ENCODE assay signal across 9 mouse cellular contexts in genomic region chr13:109547006-109547587, GRCm38 (mm10).
DNase-seq lines count a peak whose midpoint lies in the region; ATAC-seq and TF ChIP-seq lines count a peak whose summit lies in the region.
"Had no signal": no experiment of that assay in that cellular context is flagged by ENCODE, and none has a peak within 500 bp of the region (broad histone marks: within the 10 kb centered on the region; RNA-seq: fewer than 3 reads in every experiment).

No protein-coding gene starts in this region.

- H3K36me3 ChIP-seq in hindbrain, embryonic 14.5 days (replicated peaks; ENCODE audit: control insufficient read depth, insufficient read depth) = no peaks in the 10 kb centered on the region
- H3K36me3 ChIP-seq in hindbrain, postnatal 0 days (ENCODE audit: insufficient read depth, low read length) = no peaks in the 10 kb centered on the region
- H3K36me3 ChIP-seq in midbrain, postnatal 0 days (ENCODE audit: insufficient read depth, low read length) = no peaks in the 10 kb centered on the region
- H3K36me3 ChIP-seq: heart, embryonic 15.5 days had no signal

- no peak for TF ChIP-seq POLR2A in bone marrow, adult 2 months (IDR thresholded peaks at IDR 0.05; ENCODE audit: borderline replicate concordance, control insufficient read depth, low read depth, low read length)

- no peak overlapping the region for H3K4me2 ChIP-seq in hindbrain, embryonic 14.5 days (replicated peaks)
- H3K4me2 ChIP-seq in hindbrain, postnatal 0 days (ENCODE audit: low read depth, low read length) = no peak overlapping the region
- H3K4me2 ChIP-seq in midbrain, postnatal 0 days (ENCODE audit: low read depth, low read length, poor library complexity, severe bottlenecking) = no peak overlapping the region
- H3K4me2 ChIP-seq: heart, embryonic 15.5 days had no signal

- no peak overlapping the region for H3K9ac ChIP-seq in hindbrain, embryonic 14.5 days
- no peak overlapping the region for H3K9ac ChIP-seq in hindbrain, postnatal 0 days (replicated peaks; ENCODE audit: low read length)
- no peak overlapping the region for H3K9ac ChIP-seq in midbrain, postnatal 0 days (replicated peaks; ENCODE audit: low read length, poor library complexity, severe bottlenecking)
- H3K9ac ChIP-seq: heart, embryonic 15.5 days had no signal

- H3K27ac ChIP-seq in hindbrain, embryonic 14.5 days = no peak overlapping the region
- H3K27ac ChIP-seq in hindbrain, postnatal 0 days = no peak overlapping the region
- H3K27ac ChIP-seq in bone marrow, adult 2 months (ENCODE audit: control insufficient read depth, insufficient read depth, low read depth, low read length, poor library complexity) = peak overlapping the region; percentile 6; the same call in 1 of the 2 replicates
- no peak overlapping the region for H3K27ac ChIP-seq in midbrain, postnatal 0 days (ENCODE audit: low read depth, low read length)
- H3K27ac ChIP-seq: heart, embryonic 15.5 days had no signal

- peak; percentile 22; the same call in 1 of the 2 replicates for ATAC-seq in hindbrain, embryonic 14.5 days (ENCODE audit: low FRiP score)
- ATAC-seq in hindbrain, postnatal 0 days = no peak
- ATAC-seq in midbrain, postnatal 0 days (ENCODE audit: low FRiP score) = no peak

- WGBS in hindbrain, embryonic 14.5 days = 83% methylated on average over 10 of the region's 10 CpGs
- 83% methylated on average over 10 of the region's 10 CpGs for WGBS in hindbrain, postnatal 0 days
- WGBS in bone marrow, adult 2 months = 38% methylated on average over 10 of the region's 10 CpGs
- WGBS in midbrain, postnatal 0 days = 86% methylated on average over 10 of the region's 10 CpGs

- H3K4me1 ChIP-seq in hindbrain, embryonic 14.5 days (replicated peaks; ENCODE audit: control insufficient read depth, insufficient read depth, low read length) = no peaks in the 10 kb centered on the region
- no peaks in the 10 kb centered on the region for H3K4me1 ChIP-seq in hindbrain, postnatal 0 days (ENCODE audit: insufficient read depth, low read length)
- no peaks in the 10 kb centered on the region; the same call in 1 of the 2 replicates for H3K4me1 ChIP-seq in bone marrow, adult 2 months (ENCODE audit: control insufficient read depth, insufficient read depth, low read length)
- no peaks in the 10 kb centered on the region for H3K4me1 ChIP-seq in midbrain, postnatal 0 days (ENCODE audit: insufficient read depth, low read length)
- H3K4me1 ChIP-seq: heart, embryonic 15.5 days had no signal

- no peaks in the 10 kb centered on the region for H3K27me3 ChIP-seq in hindbrain, embryonic 14.5 days (ENCODE audit: control insufficient read depth, insufficient read depth, low read length)
- H3K27me3 ChIP-seq in hindbrain, postnatal 0 days (ENCODE audit: insufficient read depth, low read length) = no peaks in the 10 kb centered on the region
- H3K27me3 ChIP-seq in midbrain, postnatal 0 days (ENCODE audit: insufficient read depth, low read length) = no peaks in the 10 kb centered on the region
- H3K27me3 ChIP-seq: heart, embryonic 15.5 days had no signal

- H3K4me3 ChIP-seq in hindbrain, embryonic 14.5 days (replicated peaks; ENCODE audit: low read length) = no peak overlapping the region
- no peak overlapping the region for H3K4me3 ChIP-seq in hindbrain, postnatal 0 days (ENCODE audit: low read length)
- H3K4me3 ChIP-seq in bone marrow, adult 2 months (replicated peaks; ENCODE audit: control insufficient read depth, low read depth, low read length) = no peak overlapping the region
- H3K4me3 ChIP-seq in midbrain, postnatal 0 days (ENCODE audit: low read depth, low read length) = no peak overlapping the region
- H3K4me3 ChIP-seq: heart, embryonic 15.5 days had no signal

- no peaks in the 10 kb centered on the region for H3K9me3 ChIP-seq in hindbrain, embryonic 14.5 days (ENCODE audit: control insufficient read depth, low read length)
- H3K9me3 ChIP-seq in hindbrain, postnatal 0 days (ENCODE audit: low read length) = no peaks in the 10 kb centered on the region
- H3K9me3 ChIP-seq in midbrain, postnatal 0 days (ENCODE audit: low read length) = no peaks in the 10 kb centered on the region
- H3K9me3 ChIP-seq: heart, embryonic 15.5 days had no signal

- DNase-seq in hindbrain, embryonic 14.5 days (ENCODE audit: low spot score) = no peak
- DNase-seq in hindbrain, postnatal 0 days (ENCODE audit: low spot score) = no peak
- peak; percentile 26 for DNase-seq in CD4-positive, CD25-positive, alpha-beta regulatory T cell, adult 2 months (ENCODE audit: low read depth, low spot score)
- peak; percentile 42 to 45 for DNase-seq in kidney, postnatal 36 days
- DNase-seq in lung, postnatal 14 days = no peak
- no peak for DNase-seq in yolk sac, embryonic 10.5 days (ENCODE audit: low spot score)
- DNase-seq in midbrain, postnatal 0 days (ENCODE audit: low spot score) = no peak

- TF ChIP-seq CTCF in hindbrain, postnatal 0 days (IDR thresholded peaks at IDR 0.05; ENCODE audit: low read depth) = no peak
- no peak for TF ChIP-seq CTCF in bone marrow, adult 2 months (IDR thresholded peaks at IDR 0.05; ENCODE audit: control insufficient read depth, insufficient read depth, low read length)
- TF ChIP-seq CTCF in midbrain, postnatal 0 days (IDR thresholded peaks at IDR 0.05) = no peak

Comparison
In these comparisons a context has a peak if more than half of its experiments do, and no peak if none do; other contexts are left out.
1. DNase-seq: peak in CD4-positive, CD25-positive, alpha-beta regulatory T cell, adult 2 months (single experiment) and kidney, postnatal 36 days (2 of 2); none in hindbrain, embryonic 14.5 days (single experiment), hindbrain, postnatal 0 days (single experiment), lung, postnatal 14 days (single experiment), yolk sac, embryonic 10.5 days (single experiment) and midbrain, postnatal 0 days (single experiment).